Mouse (Mus musculus) liver, postnatal 0 days (tissue): ENCODE measurements around the gene Gm10188. TPM values are rescaled to one million over a fixed set of nuclear protein-coding genes. Genes with fewer than 3 reads are reported as not detected.
A peak's percentile ranks its signal among the peaks of the same experiment; 100 is the strongest.

Experiments used
- ATAC-seq: fragments of 200-750 bp; cut with Nextera tagmentation; 2 replicates; pipeline ENCODE4 v1.8.0; 2017; ENCODE audit warnings: mild to moderate bottlenecking, moderate library complexity
- DNase-seq: peaks from one replicate; pipeline ENCODE4 v3.0.0-alpha.2; 2016
- H3K27ac ChIP-seq: fragments of 300-500 bp; sonication (generic); 2 replicates; pipeline ENCODE4 v1.5.1; 2014; ENCODE audit warnings: antibody characterized with exemption, moderate library complexity, mild to moderate bottlenecking, low read depth
- H3K27me3 ChIP-seq: fragments of 300-500 bp; sonication (generic); 2 replicates; pipeline ENCODE4 v1.6.1; 2014; ENCODE audit warnings: low read length, control low read depth, mixed read lengths; ENCODE audit not compliant: insufficient read depth
- H3K36me3 ChIP-seq: fragments of 300-500 bp; sonication (generic); replicated peaks from 2 replicates; pipeline ENCODE4 v1.6.1; 2014; ENCODE audit warnings: mild to moderate bottlenecking, control low read depth, low read length, moderate library complexity, mixed read lengths; ENCODE audit not compliant: insufficient read depth
- H3K4me1 ChIP-seq: fragments of 300-500 bp; sonication (generic); 2 replicates; pipeline ENCODE4 v1.6.1; 2014; ENCODE audit warnings: antibody characterized with exemption, mild to moderate bottlenecking, control low read depth; ENCODE audit not compliant: insufficient read depth
- H3K4me2 ChIP-seq: fragments of 300-500 bp; sonication (generic); 2 replicates; pipeline ENCODE4 v1.6.1; 2014; ENCODE audit warnings: low read depth, mild to moderate bottlenecking, low read length, moderate library complexity, mixed read lengths
- H3K4me3 ChIP-seq: fragments of 300-500 bp; sonication (generic); 2 replicates; pipeline ENCODE4 v1.5.1; 2014; ENCODE audit warnings: low read depth, low read length
- H3K9ac ChIP-seq: fragments of 300-500 bp; sonication (generic); replicated peaks from 2 replicates; pipeline ENCODE4 v1.6.1; 2014; ENCODE audit warnings: mild to moderate bottlenecking, moderate library complexity
- H3K9me3 ChIP-seq: fragments of 300-500 bp; sonication (generic); 2 replicates; pipeline ENCODE4 v1.6.1; 2016; ENCODE audit warnings: mild to moderate bottlenecking, control low read depth, low read length, mixed read lengths
- CTCF ChIP-seq: sonication (generic); IDR thresholded peaks from 2 replicates; pipeline ENCODE4 v1.5.1; 2016; ENCODE audit warnings: antibody characterized with exemption, low read depth
- EP300 ChIP-seq: IDR thresholded peaks from 2 replicates; pipeline ENCODE4 v1.6.1; 2016; ENCODE audit warnings: antibody characterized with exemption, low read depth, mild to moderate bottlenecking
- WGBS: fragments of 180-500 bp; shearing (Covaris S2); extraction: QIAGEN DNeasy Blood & Tissue Kit; methylation state at CpG from one replicate; pipeline ENCODE4 v1.1.7; 2014; ENCODE audit not compliant: insufficient replicate concordance; 5-methylcytosine and 5-hydroxymethylcytosine counted together
- polyA plus RNA-seq: library from polyadenylated mRNA; unstranded; fragments of >200 nt; fragmentation: Nextera tagmentation; extraction: Ambion mirVana; gene quantifications from 2 replicates; pipeline ENCODE4 v1.2.1, GENCODE M21; 2015

Gm10188 gene
- polyA plus RNA-seq, 1 experiment from 2014 or later: not detected

DNA sequence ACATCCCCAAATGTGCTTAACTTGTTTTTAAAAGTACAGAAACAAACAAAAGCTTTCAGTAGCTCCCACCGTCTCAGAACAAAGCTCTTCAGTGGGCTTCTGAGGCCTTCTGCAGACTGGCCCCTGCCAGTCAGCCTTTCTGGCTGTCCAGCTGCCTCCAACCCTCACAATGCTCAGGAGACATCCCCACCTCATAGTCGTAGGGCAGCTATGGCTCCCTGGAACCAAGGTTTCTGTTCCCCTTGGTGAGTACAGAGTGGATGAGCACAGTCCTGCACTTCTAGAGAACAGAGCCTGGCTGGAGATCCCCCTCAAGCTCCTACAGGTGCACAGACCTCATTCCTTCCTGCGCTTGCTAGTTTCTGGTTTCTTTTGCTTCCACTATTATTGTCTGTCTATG is 13.3 kb downstream of the Gm10188 start:
- Histone ChIP-seq H3K9ac (no peak overlapping the region), H3K9me3 (no peaks in the 10 kb centered on the region), H3K27ac (no peak overlapping the region), H3K4me2 (no peak overlapping the region), H3K27me3 (peaks cover 9% of the 10 kb centered on the region), H3K4me3 (no peak overlapping the region), H3K36me3 (no peaks in the 10 kb centered on the region), H3K4me1 (no peaks in the 10 kb centered on the region)
- TF ChIP-seq EP300 (no peak), CTCF (no peak)
- ATAC-seq (no peak), DNase-seq (no peak)
- 72% methylated on average over 3 of the region's 3 CpGs for WGBS

DNA sequence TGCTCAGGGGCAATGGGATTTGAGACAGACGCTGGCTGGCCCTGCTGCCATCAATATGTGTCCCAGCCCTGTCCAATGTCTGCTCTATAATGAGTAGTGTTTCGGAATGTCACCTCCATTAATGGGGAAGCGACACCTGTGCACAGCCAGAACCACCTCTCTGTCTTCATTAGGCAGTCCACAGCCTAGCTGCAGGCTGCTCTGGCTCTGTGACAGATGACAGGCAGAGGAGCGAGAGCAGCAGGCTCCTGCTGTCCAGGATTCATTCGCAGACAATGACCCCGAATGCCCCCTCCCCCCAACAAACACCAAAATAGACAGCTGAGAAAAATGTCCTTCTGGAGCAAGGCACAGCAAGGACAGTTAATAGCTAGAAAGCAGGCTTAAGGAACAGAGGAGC is 16.5 kb downstream of the Gm10188 start:
- Histone ChIP-seq H3K36me3 (no peaks in the 10 kb centered on the region), H3K4me1 (no peaks in the 10 kb centered on the region), H3K9ac (no peak overlapping the region), H3K4me2 (no peak overlapping the region), H3K9me3 (no peaks in the 10 kb centered on the region), H3K4me3 (no peak overlapping the region), H3K27me3 (peaks cover 20% of the 10 kb centered on the region), H3K27ac (no peak overlapping the region)
- no peak for TF ChIP-seq EP300
- no peak for TF ChIP-seq CTCF
- ATAC-seq (no peak), DNase-seq (no peak)
- WGBS: 56% methylated on average over 6 of the region's 6 CpGs

GRCm38 (mm10) chr1:132212218-132212617 is 17.3 kb downstream of the Gm10188 start:
- Histone ChIP-seq H3K4me3 (peak overlapping the region; percentile 30), H3K9me3 (no peaks in the 10 kb centered on the region), H3K4me2 (peak overlapping the region; percentile 61), H3K36me3 (no peaks in the 10 kb centered on the region), H3K27ac (no peak overlapping the region), H3K27me3 (peaks cover 20% of the 10 kb centered on the region), H3K4me1 (no peaks in the 10 kb centered on the region), H3K9ac (no peak overlapping the region)
- ATAC-seq (peak; percentile 33; the same call in 1 of the 2 replicates), DNase-seq (peak; percentile 49)
- 9% methylated on average over 20 of the region's 20 CpGs for WGBS
- TF ChIP-seq EP300 (no peak), CTCF (peak; percentile 66)

DNA sequence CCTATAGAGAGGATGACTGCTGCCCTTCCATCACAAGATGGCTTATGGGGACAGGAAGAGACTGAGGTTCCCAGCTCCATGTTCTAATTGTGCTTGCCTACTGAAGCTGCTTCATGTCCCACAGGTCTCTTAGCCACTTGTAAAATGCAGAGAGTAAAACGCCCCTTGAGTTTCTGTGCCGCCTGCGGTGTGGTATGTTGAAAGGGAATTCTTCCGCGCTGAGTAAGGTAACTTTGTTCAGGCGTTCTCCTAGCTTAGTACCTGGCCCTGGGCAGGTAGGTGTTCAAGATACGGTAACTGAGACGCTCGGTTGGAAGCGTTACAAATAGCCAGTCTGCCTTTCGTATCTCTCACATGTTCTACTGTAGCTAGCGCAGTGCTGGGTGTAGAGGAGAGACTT is 17.9 kb downstream of the Gm10188 start:
- H3K4me1 ChIP-seq: no peaks in the 10 kb centered on the region
- DNase-seq (no peak), ATAC-seq (no peak)
- no peak overlapping the region for H3K27ac ChIP-seq
- H3K9ac ChIP-seq: no peak overlapping the region
- no peaks in the 10 kb centered on the region for H3K9me3 ChIP-seq
- TF ChIP-seq EP300 (no peak), CTCF (no peak)
- H3K36me3 ChIP-seq: no peaks in the 10 kb centered on the region
- no peak overlapping the region for H3K4me2 ChIP-seq
- H3K4me3 ChIP-seq: no peak overlapping the region
- peaks cover 20% of the 10 kb centered on the region for H3K27me3 ChIP-seq
- WGBS: 34% methylated on average over 12 of the region's 12 CpGs

GRCm38 (mm10) chr1:132210922-132211321 is 18.6 kb downstream of the Gm10188 start:
- no peak overlapping the region for H3K27ac ChIP-seq
- H3K4me1 ChIP-seq: no peaks in the 10 kb centered on the region
- no peak overlapping the region for H3K4me3 ChIP-seq
- H3K36me3 ChIP-seq: no peaks in the 10 kb centered on the region
- TF ChIP-seq EP300 (no peak), CTCF (peak; percentile 64)
- WGBS: 10% methylated on average over 7 of the region's 7 CpGs
- H3K4me2 ChIP-seq: no peak overlapping the region
- ATAC-seq (no peak), DNase-seq (peak; percentile 34)
- H3K27me3 ChIP-seq: peaks cover 20% of the 10 kb centered on the region
- H3K9ac ChIP-seq: no peak overlapping the region
- H3K9me3 ChIP-seq: no peaks in the 10 kb centered on the region

DNA sequence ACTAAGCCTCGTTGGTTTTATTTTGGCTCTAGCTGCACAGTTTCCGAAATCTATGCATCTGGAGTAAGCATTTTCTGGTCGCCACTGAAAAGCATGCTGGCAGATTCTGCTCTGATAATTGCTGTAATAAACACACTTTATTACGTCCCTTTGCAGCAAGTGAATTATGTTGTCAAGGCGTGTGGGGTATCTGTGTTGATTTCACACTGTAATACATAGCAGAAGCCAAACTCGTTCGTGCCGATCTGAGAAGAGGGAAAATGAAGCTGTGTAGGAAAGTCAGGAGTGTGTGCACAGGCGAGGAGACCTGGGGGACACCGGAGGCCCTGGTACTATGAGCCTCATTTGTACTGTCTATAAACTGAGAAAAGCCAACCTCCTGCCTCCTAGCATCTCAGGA is 20.2 kb downstream of the Gm10188 start:
- no peaks in the 10 kb centered on the region for H3K4me1 ChIP-seq
- no peak overlapping the region for H3K4me2 ChIP-seq
- no peak overlapping the region for H3K27ac ChIP-seq
- H3K9me3 ChIP-seq: no peaks in the 10 kb centered on the region
- 71% methylated on average over 10 of the region's 10 CpGs for WGBS
- H3K36me3 ChIP-seq: no peaks in the 10 kb centered on the region
- peaks cover 20% of the 10 kb centered on the region for H3K27me3 ChIP-seq
- H3K9ac ChIP-seq: no peak overlapping the region
- ATAC-seq (no peak), DNase-seq (no peak)
- TF ChIP-seq EP300: no peak
- TF ChIP-seq CTCF: no peak
- no peak overlapping the region for H3K4me3 ChIP-seq

DNA sequence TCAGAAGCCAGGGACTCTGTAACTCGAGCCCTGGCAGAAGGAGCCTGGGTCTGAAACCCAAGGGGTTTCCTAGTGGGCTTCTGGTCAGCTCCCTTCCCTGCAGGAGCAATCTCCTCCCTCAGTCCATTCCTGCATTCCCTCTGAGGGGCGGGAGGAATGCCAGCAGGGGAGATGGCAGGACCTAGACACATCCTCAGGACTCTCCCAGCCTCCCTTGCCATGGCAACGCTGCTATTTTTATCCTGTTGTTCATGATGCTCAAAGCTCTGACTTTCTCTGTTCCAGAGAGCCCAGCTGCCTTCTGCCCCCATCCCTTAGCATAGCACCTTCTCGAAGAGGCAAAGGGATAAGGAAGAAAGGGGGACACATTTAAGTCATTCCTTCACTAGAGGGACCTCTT is 21.4 kb downstream of the Gm10188 start:
- DNase-seq: no peak
- H3K27me3 ChIP-seq: peaks cover 21% of the 10 kb centered on the region

More for the DNA sequence above, 21.4 kb downstream of the Gm10188 start:
- TF ChIP-seq CTCF (no peak), EP300 (no peak)
- WGBS: 16% methylated on average over 4 of the region's 4 CpGs
- Histone ChIP-seq H3K27ac (no peak overlapping the region), H3K9me3 (no peaks in the 10 kb centered on the region), H3K36me3 (no peaks in the 10 kb centered on the region), H3K9ac (no peak overlapping the region), H3K4me1 (no peaks in the 10 kb centered on the region), H3K4me2 (no peak overlapping the region), H3K4me3 (no peak overlapping the region)
- ATAC-seq: no peak
